Mouse (Mus musculus) cerebellum, adult 11 months (tissue): ENCODE data around the gene Rem2.

Source experiments
- DNase-seq: peaks from one replicate; pipeline ENCODE4 v3.0.0; 2022

Rem2 gene

DNA sequence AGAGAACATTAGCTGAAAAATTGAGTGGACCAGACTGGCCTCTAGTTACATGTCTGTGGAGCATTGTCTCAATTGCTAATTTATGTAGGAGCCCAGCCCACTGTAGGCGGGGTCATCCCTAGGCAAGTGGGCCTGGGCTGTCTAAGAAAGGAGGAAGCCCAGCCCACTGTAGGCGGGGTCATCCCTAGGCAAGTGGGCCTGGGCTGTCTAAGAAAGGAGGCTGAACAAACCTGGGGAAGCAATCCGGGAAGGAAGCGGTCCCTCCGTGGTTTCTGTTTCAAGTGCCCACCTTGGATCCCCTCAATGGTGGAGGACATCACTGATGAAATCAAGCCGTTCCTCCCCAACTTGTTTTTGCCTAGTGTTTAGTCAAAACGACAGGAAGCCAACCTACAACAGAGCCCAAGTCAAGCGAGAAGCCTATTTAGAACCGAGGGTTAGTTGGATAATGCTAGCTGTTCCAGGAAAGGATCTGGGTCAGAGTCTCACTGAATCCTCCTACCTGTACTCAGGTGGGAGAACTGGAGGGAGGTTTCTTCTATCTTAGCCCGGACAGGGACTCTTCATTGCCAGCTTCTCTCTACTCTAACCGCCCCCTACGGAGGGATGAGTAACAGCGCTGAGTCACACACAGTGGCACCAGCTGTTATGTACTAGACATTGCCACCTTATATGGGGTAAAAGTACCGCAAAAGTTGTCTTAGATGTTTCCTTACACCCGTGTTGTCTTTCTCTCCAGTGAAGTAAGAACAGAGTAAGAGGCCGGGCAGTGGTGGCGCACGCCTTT, 16.6 kb downstream of the Rem2 start:
- no peak for DNase-seq

DNA sequence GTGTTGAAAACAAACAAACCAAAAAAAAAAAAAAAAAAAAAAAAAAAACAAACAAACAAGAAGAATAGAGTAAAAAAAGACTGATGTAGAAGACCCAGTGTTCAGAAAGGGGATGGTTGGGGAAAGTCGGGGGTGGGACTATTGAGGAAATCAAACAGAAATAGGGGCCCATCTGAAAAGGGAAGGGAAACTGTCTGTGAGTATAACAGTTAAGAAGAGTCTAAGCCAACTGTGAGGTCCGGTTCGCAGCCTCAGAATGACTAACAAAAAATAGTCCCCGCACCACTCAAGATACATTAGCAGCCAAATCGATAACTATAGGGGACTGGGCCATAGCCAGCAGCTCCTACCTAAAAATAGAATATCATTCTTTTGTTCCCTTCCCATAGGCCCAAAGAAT, 17.3 kb downstream of the Rem2 start:
- DNase-seq = no peak

DNA sequence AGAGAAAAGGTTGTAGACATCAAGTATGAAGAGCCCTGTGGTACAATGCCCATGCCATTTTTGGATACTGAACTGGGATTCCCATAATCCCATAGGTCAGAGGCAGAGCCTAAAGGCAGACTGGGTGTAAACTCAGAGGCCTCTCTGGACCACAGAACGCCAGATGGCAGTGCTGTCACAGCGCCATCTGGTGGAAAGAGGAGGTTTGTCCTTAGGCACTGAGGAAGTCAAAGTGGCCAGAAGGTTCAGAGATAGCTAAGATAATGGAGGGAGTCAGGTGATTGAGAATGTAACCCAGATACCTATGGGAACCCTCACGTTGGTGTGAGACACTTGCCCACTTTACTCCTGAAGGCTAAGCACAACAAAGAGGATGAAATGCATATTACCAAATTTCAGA, 18.3 kb downstream of the Rem2 start:
- DNase-seq = peak; percentile 57

DNA sequence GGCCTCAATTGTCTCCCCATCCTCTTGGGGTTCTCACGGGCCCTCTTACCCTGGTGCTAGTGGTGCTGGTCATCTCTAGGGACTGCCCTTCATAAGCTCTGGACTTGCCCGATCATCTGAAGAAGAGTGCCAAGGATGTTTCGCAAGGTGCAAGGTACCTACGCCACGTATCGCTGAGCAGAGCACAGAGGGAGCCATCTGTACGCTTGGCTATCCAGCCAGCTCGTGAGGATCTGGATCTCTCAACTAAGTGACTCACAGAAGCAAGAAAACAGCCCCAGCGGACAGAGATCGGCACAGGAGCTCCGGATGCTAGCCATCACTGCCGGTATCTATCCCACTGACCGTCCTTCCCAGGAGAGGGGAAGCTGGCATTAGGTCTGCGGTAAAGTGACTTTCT, 20.8 kb downstream of the Rem2 start:
- no peak for DNase-seq

DNA sequence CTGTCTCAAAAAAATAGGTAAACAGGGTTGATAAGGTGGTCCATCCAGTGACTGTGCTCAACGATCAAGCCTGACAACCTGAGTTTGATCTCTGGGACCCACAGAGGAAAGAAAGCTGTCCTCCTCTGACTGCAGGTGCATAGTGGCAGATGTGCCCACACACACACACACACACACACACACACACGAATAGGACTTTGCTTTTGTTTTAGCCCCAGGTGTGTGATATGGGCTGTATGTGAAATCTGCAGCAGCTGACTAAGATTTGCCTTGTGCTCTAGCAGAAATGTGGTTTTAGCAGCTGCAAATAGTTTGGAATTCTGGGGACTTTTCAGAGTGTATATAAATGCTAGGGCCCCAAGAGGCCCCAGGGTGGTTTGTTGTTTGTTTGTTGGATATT, 23.4 kb downstream of the Rem2 start:
- no peak for DNase-seq

DNA sequence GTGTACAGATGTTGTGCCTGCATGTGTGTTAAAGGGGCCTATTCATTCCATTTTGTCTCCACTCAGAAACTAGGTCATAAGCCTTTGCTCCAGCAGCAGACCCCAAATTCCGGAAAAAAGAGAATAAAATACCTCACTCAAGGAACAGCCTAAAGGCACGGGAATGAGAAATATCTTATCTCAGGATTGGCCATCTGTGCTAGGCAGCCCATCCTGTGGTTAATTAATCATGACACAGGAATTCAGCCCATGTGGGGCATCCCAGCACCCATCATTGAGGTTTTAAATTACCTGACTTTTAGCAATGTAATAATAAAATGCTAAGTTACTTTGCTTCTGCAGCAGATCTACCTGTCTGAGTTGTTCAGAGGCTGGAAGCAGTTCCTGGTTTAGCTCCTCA, 25.5 kb downstream of the Rem2 start:
- DNase-seq = no peak

DNA sequence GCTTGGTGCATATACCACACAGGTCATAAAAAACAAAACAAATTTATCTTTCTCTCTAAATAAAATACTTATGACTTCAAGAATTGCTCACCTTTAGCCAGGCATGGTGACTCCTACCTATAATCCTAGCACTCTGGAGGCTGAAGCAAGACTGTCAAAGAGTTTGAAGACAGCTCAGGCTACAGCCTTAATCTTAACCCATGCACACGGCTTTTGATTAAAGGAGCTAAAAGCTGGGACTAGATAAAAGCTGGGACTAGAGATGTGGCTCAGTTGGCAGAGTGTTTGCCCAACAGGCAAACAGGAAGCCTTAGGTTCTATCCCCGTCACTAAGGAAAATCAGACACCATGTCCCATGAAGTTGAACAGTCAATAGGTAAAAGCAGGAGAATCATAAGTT, 27.2 kb downstream of the Rem2 start:
- no peak for DNase-seq

DNA sequence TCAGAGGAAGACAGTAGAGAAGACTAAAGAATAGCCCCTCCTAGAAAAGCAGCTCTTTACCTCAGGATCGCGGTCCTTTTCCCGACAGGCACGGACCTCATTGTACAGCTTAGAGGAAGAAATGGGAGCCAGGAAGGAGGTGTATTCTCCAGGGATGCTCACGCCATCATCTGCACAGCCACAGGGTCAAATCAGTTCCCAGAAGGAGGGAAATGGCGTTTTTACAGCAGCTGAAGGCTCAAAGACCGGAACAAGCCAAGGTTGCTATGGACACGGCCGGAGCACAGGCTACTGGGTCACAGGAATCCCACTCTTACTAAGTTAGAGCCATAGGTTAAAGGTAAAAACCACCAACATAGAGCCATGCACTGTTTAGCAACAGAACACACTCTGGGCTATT, 33.9 kb downstream of the Rem2 start:
- DNase-seq = no peak

DNA sequence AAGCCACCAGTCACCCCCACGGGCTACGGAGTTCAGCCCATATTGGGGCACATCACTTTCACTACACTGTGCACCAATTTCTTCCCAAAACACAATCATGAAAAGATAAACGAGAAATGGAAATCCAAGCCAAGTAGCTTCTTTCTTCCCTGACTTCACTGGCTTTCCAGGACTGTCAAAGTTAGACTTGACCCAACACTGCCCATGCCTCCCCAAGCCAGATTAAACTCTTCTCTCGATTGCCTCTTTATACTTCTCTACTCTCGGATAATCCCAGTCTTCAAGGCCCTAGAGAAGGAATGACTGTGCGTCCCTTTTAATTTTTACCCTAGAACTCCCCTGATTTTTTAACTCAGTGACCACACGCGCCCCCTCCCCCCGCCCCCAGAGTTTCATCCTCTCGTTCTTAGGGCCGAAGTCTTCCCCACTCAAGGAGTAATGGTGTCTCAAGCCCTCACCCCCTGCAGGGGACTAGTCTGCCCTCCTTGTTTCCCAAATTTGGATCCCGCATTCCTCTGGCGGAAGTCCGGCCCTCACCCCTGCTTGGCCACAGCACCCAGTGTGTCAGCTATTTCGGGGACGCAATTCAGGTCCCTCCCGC, 40.9 kb downstream of the Rem2 start:
- DNase-seq = no peak

DNA sequence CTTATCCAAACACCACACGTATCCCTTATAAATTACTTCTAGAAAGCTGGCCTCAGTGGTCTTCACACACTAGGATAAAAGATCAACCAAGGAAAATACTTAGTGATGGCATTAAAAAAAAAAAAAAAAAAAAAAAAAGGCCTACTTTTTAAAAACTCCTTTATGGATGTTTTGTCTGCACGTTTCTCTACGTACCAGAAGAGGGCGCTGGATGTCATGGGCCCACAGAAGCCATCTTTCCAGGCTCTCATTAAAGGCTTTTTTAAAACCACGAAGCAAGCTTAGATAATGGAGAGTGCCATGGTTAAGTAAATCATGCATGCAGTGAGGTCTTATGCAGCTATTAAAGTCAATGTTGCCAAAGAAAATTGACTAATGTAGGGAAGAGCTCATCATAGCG, 47.7 kb downstream of the Rem2 start:
- DNase-seq = no peak

DNA sequence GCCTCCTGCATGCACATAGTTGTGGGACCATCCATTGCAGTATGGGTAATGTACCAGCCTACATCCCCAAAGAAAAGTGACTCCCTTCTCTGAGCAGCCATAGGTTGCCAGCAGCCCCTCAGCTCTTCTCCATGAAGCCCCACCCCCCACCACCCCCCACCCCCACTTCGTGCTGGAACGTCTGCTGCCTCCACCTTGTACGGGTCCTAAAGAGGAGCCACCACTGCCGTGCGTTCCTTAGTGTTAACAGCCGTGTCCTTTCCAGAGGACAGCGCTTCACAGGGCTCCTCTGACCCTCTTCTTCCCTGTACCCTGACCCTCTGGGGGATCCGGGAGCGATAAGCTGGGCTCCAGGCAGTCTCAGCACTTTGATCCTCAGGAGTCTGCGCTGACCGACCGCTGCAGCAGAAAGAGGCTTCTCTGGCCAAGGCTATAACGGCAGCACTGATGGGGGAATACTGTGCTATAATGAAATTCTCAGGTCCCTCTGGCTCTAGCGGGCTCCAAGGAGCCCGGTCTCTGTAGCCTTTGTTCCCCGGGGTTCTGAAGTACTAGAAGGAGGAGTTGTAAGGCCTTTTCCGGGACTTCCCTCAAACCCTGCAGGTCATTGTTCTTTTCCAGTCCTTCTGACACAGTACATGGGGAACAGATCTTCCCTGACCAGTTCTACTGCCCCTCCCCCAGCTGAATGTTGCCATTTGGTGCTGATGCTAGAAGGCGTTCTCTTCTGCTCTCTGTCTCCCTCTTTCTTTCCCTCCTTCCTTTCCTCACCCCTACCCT, 51.5 kb downstream of the Rem2 start:
- DNase-seq = peak; percentile 52

DNA sequence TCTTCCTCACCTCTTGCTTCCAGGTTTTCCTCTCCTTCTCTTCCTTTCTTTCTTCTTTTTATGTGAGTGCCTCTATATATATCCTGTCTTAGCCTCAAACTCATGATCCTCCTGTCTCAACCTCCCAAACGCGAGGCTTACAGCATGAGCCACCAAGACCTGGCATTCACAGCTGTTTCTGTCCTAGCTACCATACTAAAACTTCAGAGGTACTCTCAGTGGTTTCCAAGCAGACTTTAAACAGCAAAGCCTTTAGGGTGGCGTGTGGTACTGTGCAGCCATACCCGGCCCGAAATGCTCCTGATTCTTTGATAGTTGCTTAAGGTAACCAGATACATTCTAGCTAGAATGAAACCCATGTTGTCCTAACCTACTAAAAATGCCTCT, 52.1 kb downstream of the Rem2 start:
- DNase-seq = no peak

DNA sequence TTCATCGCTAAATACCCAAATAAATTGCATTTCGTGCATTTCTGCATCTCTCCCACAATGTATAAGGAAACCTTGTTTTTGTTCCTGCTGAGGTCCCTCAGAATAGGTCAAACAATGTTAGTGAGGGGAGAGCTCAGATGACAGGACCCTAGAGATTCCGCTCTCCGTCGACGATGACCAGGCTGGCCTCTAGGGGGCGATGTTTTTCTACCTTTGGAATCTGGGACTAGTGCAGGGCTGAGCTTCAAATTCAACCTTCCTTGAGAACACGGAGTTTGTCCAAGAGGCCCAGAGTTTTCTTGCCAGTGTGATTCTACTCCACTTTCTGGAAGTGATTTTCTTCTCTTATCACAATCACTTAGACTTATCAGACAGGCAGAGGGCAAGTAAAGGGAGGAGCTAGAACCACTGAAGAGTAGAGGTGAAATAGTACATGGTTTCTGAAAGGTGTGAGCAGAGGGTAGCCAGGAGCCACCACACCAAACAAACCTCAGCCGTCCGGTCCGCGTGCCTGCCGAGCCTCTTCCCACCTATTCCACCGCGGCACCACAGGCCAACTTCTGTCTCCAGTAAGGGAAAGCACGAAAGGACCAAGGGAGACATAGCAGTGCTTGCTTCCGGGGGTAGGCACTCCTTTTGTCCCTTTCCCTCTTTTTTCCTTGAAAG, 52.7 kb downstream of the Rem2 start:
- DNase-seq = peak; percentile 77
